Mouse (Mus musculus) E14TG2a.4 (cell line): ENCODE measurements around the gene Lcn12.

Source experiments
- H3K27me3 ChIP-seq: 2 replicates; pipeline ENCODE4 v1.6.1; 2014; ENCODE audit warnings: low read length, control low read depth; ENCODE audit not compliant: insufficient read depth
- H3K36me3 ChIP-seq: 2 replicates; pipeline ENCODE4 v1.6.1; 2014; ENCODE audit warnings: low read length, control low read depth; ENCODE audit not compliant: insufficient read depth
- H3K4me1 ChIP-seq: replicated peaks from 2 replicates; pipeline ENCODE4 v1.6.1; 2014; ENCODE audit warnings: low read depth, low read length, control low read depth
- H3K4me3 ChIP-seq: replicated peaks from 2 replicates; pipeline ENCODE4 v1.5.1; 2014; ENCODE audit warnings: mild to moderate bottlenecking, low read length
- H3K9me3 ChIP-seq: 2 replicates; pipeline ENCODE4 v1.6.1; 2014; ENCODE audit warnings: low read length, control low read depth
- CTCF ChIP-seq: conservative IDR thresholded peaks from 2 replicates; pipeline ENCODE4 v1.5.1; 2014; ENCODE audit warnings: low read length
- NANOG ChIP-seq: IDR thresholded peaks from 2 replicates; pipeline ENCODE4 v1.6.1; 2014; ENCODE audit warnings: borderline replicate concordance, low read length, mixed read lengths
- POU5F1 ChIP-seq: IDR thresholded peaks from 2 replicates; pipeline ENCODE4 v1.6.1; 2014; ENCODE audit warnings: low read length, borderline replicate concordance

Gene Lcn12

GRCm38 (mm10) chr2:25493476-25493961, at the start of gene Lcn12:
Lcn12 (minus strand) TSS chr2:25493911.
- H3K27me3 ChIP-seq: no peaks in the 10 kb centered on the region
- no peak for TF ChIP-seq POU5F1
- no peak for TF ChIP-seq NANOG
- no peak for TF ChIP-seq CTCF
- H3K4me1 ChIP-seq: peaks cover 15% of the 10 kb centered on the region
- no peaks in the 10 kb centered on the region for H3K36me3 ChIP-seq
- H3K4me3 ChIP-seq: no peak within 1 kb of the TSS
- H3K9me3 ChIP-seq: no peaks in the 10 kb centered on the region

GRCm38 (mm10) chr2:25541644-25542367, 48.1 kb upstream of the Lcn12 start:
- H3K4me1 ChIP-seq: peaks cover 33% of the 10 kb centered on the region
- H3K27me3 ChIP-seq: no peaks in the 10 kb centered on the region
- TF ChIP-seq NANOG (no peak), POU5F1 (no peak), CTCF (no peak)
- no peaks in the 10 kb centered on the region for H3K9me3 ChIP-seq
- H3K4me3 ChIP-seq: no peak overlapping the region
- peaks cover 29% of the 10 kb centered on the region for H3K36me3 ChIP-seq

- TF ChIP-seq NANOG (no peak), POU5F1 (no peak), CTCF (no peak)
- Histone ChIP-seq H3K36me3 (peaks cover 42% of the 10 kb centered on the region), H3K4me1 (peaks cover 25% of the 10 kb centered on the region), H3K4me3 (no peak overlapping the region), H3K9me3 (no peaks in the 10 kb centered on the region), H3K27me3 (no peaks in the 10 kb centered on the region)
Observed at GRCm38 (mm10) chr2:25540541-25540948, 46.8 kb upstream of the Lcn12 start.

DNA sequence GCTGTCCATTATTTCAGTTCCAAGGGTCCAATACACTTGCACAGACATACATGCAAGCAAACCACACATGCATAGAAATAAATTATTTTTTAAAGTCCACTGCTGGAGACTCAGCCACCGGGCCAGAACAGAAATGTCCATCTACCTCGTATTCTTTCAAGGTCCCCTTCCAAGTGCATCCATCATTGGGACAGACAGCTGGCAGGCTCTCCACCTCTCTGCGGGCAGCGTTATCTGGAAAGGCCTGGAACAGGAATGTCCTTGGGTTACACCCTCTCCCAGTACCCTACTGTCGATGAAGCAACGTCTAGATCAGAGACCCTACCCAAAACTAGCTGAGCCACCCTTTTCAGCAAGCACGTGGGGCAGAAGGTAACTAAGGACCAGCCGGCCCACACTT, 42.8 kb upstream of the Lcn12 start:
- no peaks in the 10 kb centered on the region for H3K27me3 ChIP-seq
- no peaks in the 10 kb centered on the region for H3K9me3 ChIP-seq
- TF ChIP-seq POU5F1 (no peak), CTCF (no peak), NANOG (no peak)

GRCm38 (mm10) chr2:25534866-25535182, 41.1 kb upstream of the Lcn12 start:
- TF ChIP-seq CTCF (no peak), POU5F1 (no peak), NANOG (no peak)

More for the DNA sequence above, 42.8 kb upstream of the Lcn12 start:
- Histone ChIP-seq H3K4me1 (peaks cover 7% of the 10 kb centered on the region), H3K4me3 (no peak overlapping the region), H3K36me3 (peaks cover 55% of the 10 kb centered on the region)

DNA sequence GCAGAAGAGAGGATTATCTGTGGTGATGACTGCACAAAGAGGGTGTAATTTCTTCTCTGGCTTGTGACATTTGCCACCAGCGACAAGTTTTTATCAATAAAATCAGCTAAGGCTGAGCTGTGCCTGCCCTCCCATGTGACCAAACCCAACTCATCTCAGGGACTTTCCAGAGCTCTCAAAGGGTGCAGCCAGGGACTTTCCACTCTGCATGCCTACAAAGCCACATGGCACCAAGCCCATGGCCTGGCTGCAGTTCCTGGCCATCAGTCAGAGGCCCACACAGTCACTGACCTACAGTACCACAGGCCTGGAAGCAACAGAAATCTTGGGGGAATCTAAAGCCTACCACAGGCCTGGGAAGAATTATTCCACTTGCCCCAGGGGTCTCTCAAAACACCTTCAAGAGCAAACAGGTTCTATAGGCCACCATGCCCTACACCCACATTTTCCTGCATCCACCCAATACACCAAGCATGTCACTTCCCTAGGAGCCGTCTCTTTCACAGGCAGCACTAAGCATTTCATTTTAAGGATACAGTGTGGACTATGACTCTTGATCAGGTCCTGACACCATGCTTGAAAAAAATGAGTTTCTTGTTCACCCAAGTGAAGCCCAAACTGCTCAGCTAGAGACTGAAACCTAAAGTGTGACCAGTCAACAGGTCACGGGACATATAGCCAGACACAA, 40.6 kb upstream of the Lcn12 start:
- Histone ChIP-seq H3K4me1 (0 out of 2 replicates have a peak, but pooled peaks cover 3% of the 10 kb centered on the region), H3K36me3 (peaks cover 75% of the 10 kb centered on the region), H3K27me3 (no peaks in the 10 kb centered on the region), H3K9me3 (no peaks in the 10 kb centered on the region), H3K4me3 (no peak overlapping the region)
- TF ChIP-seq NANOG (no peak), CTCF (no peak), POU5F1 (no peak)

More at GRCm38 (mm10) chr2:25534866-25535182, 41.1 kb upstream of the Lcn12 start:
- Histone ChIP-seq H3K27me3 (no peaks in the 10 kb centered on the region), H3K36me3 (peaks cover 70% of the 10 kb centered on the region), H3K4me3 (no peak overlapping the region), H3K9me3 (no peaks in the 10 kb centered on the region), H3K4me1 (0 out of 2 replicates have a peak, but pooled peaks cover 3% of the 10 kb centered on the region)

DNA sequence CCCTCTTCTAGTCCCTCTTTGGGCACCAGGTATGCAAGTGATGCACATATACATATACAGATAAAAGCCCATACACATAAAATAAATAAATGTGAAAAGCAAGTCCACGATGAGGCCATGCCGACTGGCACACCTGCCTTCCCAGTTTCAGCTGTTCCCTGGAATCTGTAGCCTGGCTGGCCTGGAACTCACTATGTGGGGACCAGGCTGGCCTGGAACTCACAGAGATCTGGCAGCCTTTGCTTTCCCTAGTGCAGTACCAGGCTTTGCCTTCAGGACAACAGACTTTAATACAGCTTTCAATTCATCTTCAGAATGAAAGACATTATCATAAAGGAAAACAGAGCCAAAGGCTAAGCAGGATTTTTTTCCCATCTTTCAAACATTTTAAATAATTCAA, 40.0 kb upstream of the Lcn12 start:
- Histone ChIP-seq H3K9me3 (no peaks in the 10 kb centered on the region), H3K27me3 (no peaks in the 10 kb centered on the region), H3K4me3 (no peak overlapping the region), H3K4me1 (0 out of 2 replicates have a peak, but pooled peaks cover 2% of the 10 kb centered on the region), H3K36me3 (peaks cover 76% of the 10 kb centered on the region)
- TF ChIP-seq POU5F1 (no peak), CTCF (no peak), NANOG (no peak)

- H3K4me1 ChIP-seq: no peaks in the 10 kb centered on the region
Observed at GRCm38 (mm10) chr2:25526510-25527302, 33.0 kb upstream of the Lcn12 start.

More at GRCm38 (mm10) chr2:25526510-25527302, 33.0 kb upstream of the Lcn12 start:
- Histone ChIP-seq H3K9me3 (no peaks in the 10 kb centered on the region), H3K4me3 (no peak overlapping the region), H3K27me3 (no peaks in the 10 kb centered on the region), H3K36me3 (peaks cover 92% of the 10 kb centered on the region)
- TF ChIP-seq NANOG (no peak), CTCF (no peak), POU5F1 (no peak)
